Mouse (Mus musculus) WW6 (cell line): Measurements from ENCODE around the gene Bcas1.
A peak's percentile ranks its signal among the peaks of the same experiment; 100 is the strongest.

Source experiments
- DNase-seq: peaks from one replicate; pipeline ENCODE4 v3.0.0-alpha.2; 2013; ENCODE audit warnings: low read depth, low spot score

The Bcas1 gene

GRCm38 (mm10) chr2:170421924-170422323 is 5.7 kb downstream of the Bcas1 start:
- DNase-seq, result no peak

GRCm38 (mm10) chr2:170418748-170419147 is 8.9 kb downstream of the Bcas1 start:
- DNase-seq, result peak; percentile 47

- DNase-seq, result peak; percentile 56
Measured at GRCm38 (mm10) chr2:170411490-170412168, 16.0 kb downstream of the Bcas1 start.

GRCm38 (mm10) chr2:170410677-170411489 is 16.8 kb downstream of the Bcas1 start:
- no peak for DNase-seq

DNA sequence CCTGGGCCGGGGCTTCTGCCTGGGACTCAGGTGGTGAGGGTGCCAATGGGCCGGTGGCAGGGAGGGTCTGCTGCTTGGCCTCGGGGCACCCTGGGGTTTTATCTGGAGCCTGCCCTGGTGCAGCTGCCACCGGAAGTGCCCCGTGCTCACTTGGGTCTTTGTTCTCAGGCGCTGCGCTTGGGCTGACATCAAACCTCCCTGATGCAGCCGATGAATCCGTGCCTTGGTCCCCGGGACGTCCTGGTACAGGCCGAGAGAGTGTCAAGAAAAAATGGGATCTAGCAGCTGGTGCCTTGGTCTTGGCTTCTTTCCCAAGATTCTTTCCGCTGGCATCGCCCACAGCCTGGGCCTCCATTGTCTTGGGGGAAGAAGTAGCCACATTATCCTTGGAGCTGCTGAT is 21.2 kb downstream of the Bcas1 start:
- DNase-seq, result no peak

DNA sequence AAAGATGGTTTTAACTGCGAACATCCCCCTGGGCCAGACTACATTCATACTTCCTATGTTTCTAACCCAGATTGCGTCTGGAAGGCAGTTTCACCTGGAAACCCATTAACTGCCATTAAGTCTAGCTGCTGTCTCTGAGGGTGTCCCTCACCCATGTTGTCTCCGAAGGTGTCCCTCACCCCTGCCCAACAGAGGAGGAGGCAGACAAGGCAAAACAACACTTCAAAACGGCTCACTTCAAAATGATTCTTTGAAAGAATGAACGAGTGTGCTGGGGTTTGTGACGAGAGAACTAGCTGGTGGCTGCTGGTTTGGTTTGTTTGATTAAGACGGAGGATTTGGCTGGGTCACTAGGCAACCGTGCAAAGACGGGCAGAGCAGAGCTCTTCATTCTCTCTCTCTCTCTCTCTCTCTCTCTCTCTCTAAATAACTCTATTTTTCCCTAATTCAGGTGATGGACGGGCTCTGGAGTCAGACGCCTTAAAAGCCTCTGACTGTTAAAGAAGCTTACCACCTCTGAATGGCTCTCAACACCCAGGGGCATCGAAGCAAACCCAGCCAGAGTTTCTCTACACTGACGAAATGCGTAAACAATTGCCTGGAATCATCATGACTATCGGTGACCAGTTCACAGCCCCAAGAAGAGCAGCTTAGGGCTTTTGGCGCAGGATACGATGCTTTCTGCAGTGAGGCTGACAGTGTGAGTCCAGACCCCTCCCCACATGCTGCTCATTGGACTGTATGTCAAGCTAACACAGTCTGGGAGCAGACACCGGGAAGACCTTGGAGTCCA is 22.7 kb downstream of the Bcas1 start:
- DNase-seq, result no peak

- no peak for DNase-seq
Measured at GRCm38 (mm10) chr2:170403666-170404385, 23.8 kb downstream of the Bcas1 start.

- DNase-seq, result no peak
Measured at GRCm38 (mm10) chr2:170401211-170401799, 26.3 kb downstream of the Bcas1 start.

DNA sequence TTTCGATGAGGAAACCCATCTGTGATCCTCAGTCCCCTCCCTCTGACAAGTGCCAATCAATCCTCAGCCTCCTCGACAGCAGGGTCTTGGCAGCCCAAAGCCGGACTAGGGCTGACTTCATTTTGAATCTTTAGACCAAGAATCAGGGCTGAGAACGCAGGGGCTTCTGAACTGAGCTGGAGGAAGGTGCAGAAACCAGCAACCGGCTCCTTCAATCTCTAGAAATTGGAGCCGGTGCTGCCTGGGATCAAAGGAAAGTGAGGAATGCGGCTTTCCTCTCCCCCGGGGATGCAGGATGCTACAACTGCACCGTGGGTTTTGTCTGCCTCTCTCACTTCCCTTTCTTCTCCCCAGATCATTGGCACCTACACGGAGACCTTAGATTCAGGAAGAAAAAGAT is 27.0 kb downstream of the Bcas1 start:
- DNase-seq, result no peak

GRCm38 (mm10) chr2:170391994-170392393 is 35.7 kb downstream of the Bcas1 start:
- DNase-seq, result no peak

DNA sequence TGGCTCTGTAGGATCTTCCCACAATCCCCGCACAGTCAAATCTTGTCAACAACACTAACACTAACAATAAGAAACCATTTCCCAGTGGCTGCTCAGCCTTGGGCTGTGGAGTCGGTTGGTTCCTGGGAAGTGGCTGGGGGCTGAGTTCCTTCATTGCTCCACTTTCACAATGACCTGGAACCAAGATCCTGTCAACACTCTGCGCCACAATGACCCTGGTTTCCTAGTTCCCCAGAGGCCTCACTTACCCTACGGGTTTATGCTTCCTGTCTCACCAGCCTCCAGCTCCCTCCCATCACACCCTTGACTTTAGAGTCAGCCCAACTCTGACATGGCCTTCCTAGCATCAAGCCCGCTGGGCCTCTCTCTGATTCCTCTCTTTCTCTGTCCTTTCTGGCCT is 39.3 kb downstream of the Bcas1 start:
- no peak for DNase-seq

DNA sequence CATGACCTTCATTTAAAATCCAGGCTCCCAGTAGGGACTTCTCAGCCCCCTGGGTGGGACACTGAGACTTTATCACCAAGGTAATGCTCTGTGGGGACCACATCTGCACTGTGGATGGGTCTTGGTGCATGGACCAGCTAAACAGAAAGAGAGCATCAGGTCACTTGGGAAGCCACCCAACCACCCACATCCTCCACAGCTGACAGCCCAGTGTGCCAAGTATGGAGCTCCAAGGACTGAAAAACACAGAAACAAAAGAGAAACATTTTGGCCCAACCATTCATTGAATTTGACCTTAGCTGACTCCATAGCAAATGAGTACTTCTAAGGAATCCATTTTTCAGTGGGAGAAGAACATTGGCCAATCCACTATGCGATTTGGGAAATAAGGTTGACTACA is 42.1 kb downstream of the Bcas1 start:
- DNase-seq, result no peak

GRCm38 (mm10) chr2:170384770-170385169 is 42.9 kb downstream of the Bcas1 start:
- no peak for DNase-seq

GRCm38 (mm10) chr2:170373391-170373790 is 54.3 kb downstream of the Bcas1 start:
- no peak for DNase-seq

DNA sequence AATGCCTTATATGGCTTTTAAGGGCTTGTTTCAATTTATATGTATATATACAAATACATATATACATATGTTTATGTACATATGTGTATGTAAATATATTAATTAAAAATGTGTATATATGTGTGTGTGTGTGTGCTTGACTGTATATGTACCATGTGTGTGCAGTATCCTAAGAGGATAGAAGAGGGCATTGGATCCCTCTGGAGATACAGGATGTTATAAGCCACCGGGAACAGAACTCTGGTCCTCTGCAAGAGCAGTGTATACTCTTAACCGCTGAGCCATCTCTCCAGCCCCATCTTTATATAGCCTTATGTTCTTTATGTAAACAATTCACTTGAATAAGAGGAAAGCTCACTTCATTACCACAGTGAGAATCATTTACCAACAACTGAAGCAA is 62.0 kb downstream of the Bcas1 start:
- DNase-seq, result no peak

DNA sequence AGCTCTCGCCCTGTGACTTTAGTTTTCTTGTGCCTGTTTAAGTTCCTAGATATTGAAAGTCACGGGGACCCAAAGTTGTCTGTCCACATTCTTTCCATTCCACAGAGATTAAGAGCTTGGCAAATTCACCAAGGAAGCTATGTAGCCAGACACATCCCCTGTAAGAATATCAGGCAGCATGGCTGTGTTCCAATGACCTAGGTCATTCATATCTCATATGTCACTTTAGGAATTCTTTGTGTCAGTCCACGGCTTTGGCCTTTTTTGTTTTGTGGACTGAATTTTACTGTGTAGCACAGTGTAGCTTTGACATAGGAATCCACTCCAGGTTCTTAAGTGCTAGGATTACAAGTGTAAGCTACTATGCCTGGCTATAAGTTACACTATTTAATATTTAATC is 62.4 kb downstream of the Bcas1 start:
- DNase-seq, result no peak

- peak; percentile 76 for DNase-seq
Measured at GRCm38 (mm10) chr2:170356667-170357374, 70.8 kb downstream of the Bcas1 start.

- peak; percentile 49 for DNase-seq
Measured at GRCm38 (mm10) chr2:170354963-170355367, 72.7 kb downstream of the Bcas1 start.

GRCm38 (mm10) chr2:170352273-170352672 is 75.4 kb downstream of the Bcas1 start:
- no peak for DNase-seq

- no peak for DNase-seq
Measured at GRCm38 (mm10) chr2:170351847-170352246, 75.8 kb downstream of the Bcas1 start.

- DNase-seq, result peak; percentile 50
Measured at GRCm38 (mm10) chr2:170349784-170350183, 77.9 kb downstream of the Bcas1 start.
